Mouse (Mus musculus) 3134 (cell line): ENCODE measurements around the gene Iscu.
"Not testable (repeated sequence)": the region's sequence is repeated elsewhere in the genome, so short reads cannot be mapped to it uniquely, and the experiment has no call there.

Source experiments
- DNase-seq: peaks from one replicate; pipeline ENCODE4 v3.0.0-alpha.2; 2011; ENCODE audit warnings: low spot score; ENCODE audit not compliant: insufficient read length; ENCODE audit errors: extremely low read depth

Iscu gene

GRCm38 (mm10) chr5:113784104-113784503 lies 11.6 kb downstream of the Iscu start:
- not testable (repeated sequence) for DNase-seq

GRCm38 (mm10) chr5:113786985-113787384 lies 14.4 kb downstream of the Iscu start:
- no peak for DNase-seq

- no peak for DNase-seq
These were observed 16.1 kb downstream of the Iscu start for GRCm38 (mm10) chr5:113788645-113789044.

GRCm38 (mm10) chr5:113789075-113789788 lies 16.7 kb downstream of the Iscu start:
- no peak for DNase-seq

GRCm38 (mm10) chr5:113790453-113791196 lies 18.1 kb downstream of the Iscu start:
- DNase-seq: no peak

- no peak for DNase-seq
These were observed 18.9 kb downstream of the Iscu start for GRCm38 (mm10) chr5:113791197-113792095.

- no peak for DNase-seq
These were observed 24.0 kb downstream of the Iscu start for GRCm38 (mm10) chr5:113796401-113797148.

GRCm38 (mm10) chr5:113797149-113797882 lies 24.8 kb downstream of the Iscu start:
- DNase-seq: no peak

- DNase-seq: no peak
These were observed 26.0 kb downstream of the Iscu start for GRCm38 (mm10) chr5:113798525-113798924.

GRCm38 (mm10) chr5:113799691-113800090 lies 27.1 kb downstream of the Iscu start:
- no peak for DNase-seq

GRCm38 (mm10) chr5:113800280-113800679 lies 27.7 kb downstream of the Iscu start, which contains the start of gene Tmem119:
Tmem119 (minus strand) TSS chr5:113800516.
- peak; percentile 53 for DNase-seq

GRCm38 (mm10) chr5:113804395-113804966 lies 31.9 kb downstream of the Iscu start:
- DNase-seq: no peak

- DNase-seq: no peak
These were observed 32.8 kb downstream of the Iscu start for GRCm38 (mm10) chr5:113805301-113805700.

GRCm38 (mm10) chr5:113806414-113806813 lies 33.9 kb downstream of the Iscu start:
- DNase-seq: no peak

- no peak for DNase-seq
These were observed 35.2 kb downstream of the Iscu start for GRCm38 (mm10) chr5:113807712-113808111.

GRCm38 (mm10) chr5:113808177-113808576 lies 35.6 kb downstream of the Iscu start:
- DNase-seq: no peak

- DNase-seq: no peak
These were observed 37.6 kb downstream of the Iscu start for GRCm38 (mm10) chr5:113810111-113810510.

- not testable (repeated sequence) for DNase-seq
These were observed 39.4 kb downstream of the Iscu start for GRCm38 (mm10) chr5:113811824-113812420.

- no peak for DNase-seq
These were observed 40.1 kb downstream of the Iscu start for GRCm38 (mm10) chr5:113812638-113813037.
